Mouse (Mus musculus): ENCODE data around the gene Litaf.
"Not testable (repeated sequence)": the region's sequence is repeated elsewhere in the genome, so short reads cannot be mapped to it uniquely, and the experiment has no call there.

The Litaf gene

DNA sequence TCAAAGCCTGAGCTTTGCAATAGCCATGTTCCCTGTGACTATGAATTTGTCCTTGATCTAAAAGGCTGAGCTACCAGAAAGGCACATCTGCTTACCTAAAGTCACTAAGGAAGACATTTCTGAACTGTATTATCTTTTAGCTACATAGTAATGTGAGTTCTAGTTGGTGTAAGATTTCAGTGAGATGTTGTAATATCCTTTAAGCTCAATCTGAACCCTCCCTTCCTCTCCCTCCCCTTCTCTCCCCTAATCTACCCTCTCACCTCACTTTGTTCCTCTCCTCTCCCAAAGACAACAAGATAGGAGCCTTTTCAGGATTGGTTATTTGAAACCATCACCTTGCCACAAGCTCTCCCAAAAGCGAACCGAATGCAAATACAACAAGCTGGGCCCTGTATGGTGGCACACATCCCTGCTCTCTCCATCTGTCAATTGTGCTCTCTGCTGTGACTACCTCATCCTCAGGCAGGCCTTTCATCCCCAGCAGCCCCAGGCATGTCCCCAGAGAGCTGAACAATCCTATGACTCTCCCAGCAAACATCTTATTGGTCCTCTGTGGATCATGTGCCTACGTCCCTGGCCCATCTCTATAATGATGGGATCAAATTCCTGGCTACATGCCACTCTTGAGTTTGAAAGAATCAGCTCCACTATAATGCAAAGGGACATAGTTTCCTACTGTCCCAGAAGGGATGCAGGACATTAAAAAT, 44.4 kb downstream of the Litaf start:
- DNase-seq = no peak

DNA sequence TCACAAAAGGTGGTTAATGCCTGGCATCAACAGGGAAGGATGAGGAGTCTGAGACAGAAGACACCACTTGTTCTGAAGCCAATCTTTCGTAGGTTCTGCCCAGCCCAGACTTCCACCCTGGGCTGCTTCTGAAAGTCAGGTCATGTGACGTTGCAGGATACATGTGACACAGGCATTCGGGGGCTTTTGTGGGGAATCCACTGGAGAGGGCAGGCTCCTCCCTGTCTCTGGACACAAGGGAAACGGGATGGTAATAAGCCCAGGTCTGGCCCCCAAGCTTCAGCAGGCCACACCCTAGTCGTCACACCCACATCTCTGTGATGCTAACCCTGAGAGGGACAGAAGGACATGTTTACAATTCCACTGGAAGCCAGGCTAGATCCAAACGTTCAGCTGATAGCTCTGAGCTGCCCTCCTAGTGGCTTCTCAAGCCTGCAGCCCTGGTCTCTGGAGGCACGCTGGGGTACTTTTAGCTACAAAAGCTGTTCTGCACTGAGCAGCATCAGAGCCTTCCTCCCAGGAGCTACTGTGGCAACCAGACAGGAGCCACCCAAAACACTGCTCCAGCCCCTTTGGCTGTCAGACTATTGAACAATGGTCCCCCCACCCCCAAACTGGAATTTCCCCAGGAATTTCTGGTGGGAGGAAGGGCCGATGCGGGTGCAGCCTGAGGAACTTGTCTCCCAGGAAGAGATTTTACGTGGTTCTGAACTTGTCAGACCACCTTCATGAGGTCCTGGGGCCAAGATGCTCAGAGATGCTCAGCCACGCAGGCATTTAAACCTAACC, 48.0 kb downstream of the Litaf start:
- DNase-seq = no peak

DNA sequence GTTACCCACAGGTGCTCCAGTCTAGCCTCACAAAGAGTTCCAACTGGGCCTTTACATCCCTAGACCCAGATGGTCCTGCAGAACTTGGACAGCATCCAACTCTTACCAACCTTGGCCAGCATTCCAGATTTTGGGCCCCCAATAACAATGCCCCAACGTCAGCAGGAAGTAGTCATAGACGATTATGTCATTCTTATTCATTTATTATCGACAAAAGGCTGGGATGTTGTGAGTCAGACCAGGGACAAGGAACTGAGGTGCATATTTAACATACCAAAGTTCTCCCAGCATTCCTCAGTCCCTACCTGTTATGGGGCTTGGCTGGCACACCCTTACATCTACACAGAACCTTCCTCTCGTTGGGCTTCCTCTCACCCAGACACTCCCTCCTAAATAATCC, 49.6 kb downstream of the Litaf start:
- no peak for DNase-seq

DNA sequence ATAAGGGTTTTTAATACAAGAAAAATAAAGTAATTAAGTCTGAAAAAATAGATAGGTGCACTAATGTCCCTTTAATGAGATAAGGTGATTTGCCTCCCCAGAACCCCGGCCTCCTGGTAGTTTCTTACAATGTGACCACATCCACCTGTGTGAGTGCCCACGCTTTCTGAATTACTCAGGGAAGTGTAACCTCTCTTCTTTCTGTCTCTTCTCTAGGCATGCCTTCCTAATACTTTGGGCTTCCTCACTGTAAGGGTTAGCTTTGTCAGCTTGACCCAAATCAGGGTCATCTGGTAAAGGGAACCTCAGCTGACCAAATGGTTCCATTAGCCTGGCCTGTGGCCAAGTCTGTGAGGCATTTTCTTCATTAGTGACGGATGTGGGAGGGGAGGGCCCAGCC, 51.5 kb downstream of the Litaf start:
- DNase-seq = no peak

DNA sequence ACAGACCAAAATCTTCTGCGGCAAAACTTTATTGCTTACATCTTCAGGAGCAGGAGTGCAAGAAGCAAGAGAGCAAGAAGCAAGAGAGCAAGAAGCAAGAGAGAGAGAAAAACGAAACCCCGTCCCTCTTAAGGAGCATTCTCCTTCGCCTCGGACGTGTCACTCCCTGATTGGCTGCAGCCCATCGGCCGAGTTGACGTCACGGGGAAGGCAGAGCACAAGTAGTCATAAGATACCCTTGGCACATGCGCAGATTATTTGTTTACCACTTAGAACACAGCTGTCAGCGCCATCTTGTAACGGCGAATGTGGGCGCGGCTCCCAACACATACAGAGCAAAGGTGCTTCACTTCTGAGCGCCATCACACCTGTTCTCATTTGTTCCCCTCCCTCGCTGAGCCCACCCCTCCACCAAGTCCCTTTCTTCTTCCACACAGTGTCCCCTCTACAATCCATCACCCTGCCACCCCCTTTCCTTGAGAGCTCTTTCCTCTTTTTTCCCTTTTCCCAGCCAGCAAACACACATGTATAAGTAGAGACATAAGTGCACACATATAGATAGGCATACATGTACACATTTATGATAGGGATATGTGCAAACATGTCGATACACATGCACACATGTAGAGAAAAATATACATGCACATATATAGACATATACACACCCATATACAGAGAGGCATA, 52.4 kb downstream of the Litaf start:
- DNase-seq = not testable (repeated sequence)

DNA sequence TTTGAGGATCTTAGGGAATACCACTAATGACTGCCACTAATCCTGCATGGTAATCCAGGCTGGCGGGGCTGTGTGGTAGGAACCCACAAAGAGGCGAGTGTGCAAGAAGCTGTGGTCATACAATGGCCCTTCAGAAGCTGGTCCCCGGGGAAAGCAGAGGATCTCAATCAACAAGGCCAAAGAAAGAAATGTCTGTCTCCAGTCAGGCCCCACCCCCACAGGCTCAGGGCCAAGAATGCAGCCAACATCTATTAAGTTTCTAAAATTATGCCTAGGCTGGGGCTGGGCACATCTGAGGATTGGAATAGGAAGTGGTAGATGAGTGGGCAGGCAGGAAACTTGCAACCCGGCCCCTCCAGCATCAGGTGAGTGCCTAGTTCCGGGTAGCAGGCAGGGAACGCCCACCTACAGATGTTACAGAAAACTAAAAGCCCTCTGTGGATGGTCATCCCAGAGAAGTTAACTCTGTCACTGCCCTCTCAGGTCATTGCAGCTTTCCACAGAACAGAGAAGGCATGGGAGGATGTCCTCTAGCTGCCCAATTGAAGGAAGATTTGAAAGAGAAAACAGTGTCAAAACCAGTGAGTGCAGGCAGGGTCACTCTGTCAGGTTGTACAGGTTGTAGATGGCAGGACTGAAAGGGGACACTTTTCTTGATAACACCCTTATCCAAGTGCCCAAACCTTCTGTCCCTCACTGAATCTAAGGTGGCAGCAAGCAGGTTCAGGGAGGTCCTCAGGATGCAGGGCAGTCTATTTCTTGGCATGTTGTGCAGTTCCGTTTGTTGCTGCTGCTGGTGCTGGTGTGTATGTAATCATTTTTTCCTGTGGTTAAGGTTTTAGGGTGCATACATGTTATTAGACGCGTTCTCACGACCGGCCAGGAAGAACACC, 53.1 kb downstream of the Litaf start:
- DNase-seq = peak; percentile 35

DNA sequence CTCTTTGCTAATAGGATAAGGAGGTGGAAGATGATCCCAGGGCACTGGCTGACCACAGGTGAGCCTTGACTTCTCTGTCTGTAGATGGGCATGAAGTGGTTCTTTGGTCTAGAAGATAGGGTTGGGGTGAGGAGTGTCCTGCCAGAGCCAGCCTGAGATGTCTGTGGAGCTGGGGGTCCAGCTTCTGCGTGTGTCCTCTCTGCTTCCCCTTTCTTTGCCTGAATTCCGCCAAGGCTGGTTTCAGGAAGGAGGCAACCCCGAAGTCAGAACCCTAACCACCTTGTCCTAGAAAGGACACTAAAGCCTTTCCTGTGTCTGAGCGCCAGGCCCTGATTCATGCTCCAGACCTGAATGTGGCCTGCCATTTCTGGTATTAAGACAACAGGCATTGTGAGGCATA, 54.0 kb downstream of the Litaf start:
- DNase-seq = no peak

DNA sequence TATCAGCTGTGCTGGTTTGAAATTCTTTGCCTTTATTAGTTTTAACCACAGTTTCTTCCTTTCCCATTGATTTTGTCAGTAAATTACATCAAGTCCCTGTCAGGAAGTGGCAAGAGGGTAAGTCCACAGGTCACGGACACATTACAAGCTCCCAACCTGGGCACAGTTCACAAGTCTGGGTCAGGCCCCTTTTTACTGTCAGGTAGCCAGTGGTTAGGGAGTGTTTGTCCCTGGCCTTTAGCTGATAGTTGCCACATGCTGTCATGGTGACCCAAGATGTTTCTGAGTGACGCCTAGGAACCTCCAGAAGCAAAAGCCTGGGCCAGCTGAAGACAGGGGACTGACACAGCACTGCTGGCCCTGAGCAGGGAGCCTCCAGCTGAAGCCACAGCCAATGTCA, 54.8 kb downstream of the Litaf start:
- no peak for DNase-seq

DNA sequence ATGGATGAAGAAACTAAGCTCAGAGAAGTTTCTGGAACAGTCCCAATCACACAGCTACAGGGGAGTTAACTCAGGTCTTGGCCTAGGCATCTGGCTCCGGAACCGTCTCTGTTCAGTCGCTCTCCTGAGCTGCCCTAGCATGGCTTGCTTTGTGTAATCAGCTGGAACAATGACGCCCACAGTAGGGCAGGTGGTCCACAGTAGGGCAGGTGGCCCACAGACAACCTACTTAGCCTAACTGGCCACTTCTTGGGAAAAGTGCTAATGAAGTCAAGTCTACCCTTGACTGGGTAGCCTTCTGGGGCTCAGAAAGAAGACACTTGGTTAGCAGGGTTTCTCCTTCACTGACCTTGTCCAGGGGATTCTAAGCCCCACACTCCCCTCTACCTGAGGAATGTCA, 55.7 kb downstream of the Litaf start:
- no peak for DNase-seq

DNA sequence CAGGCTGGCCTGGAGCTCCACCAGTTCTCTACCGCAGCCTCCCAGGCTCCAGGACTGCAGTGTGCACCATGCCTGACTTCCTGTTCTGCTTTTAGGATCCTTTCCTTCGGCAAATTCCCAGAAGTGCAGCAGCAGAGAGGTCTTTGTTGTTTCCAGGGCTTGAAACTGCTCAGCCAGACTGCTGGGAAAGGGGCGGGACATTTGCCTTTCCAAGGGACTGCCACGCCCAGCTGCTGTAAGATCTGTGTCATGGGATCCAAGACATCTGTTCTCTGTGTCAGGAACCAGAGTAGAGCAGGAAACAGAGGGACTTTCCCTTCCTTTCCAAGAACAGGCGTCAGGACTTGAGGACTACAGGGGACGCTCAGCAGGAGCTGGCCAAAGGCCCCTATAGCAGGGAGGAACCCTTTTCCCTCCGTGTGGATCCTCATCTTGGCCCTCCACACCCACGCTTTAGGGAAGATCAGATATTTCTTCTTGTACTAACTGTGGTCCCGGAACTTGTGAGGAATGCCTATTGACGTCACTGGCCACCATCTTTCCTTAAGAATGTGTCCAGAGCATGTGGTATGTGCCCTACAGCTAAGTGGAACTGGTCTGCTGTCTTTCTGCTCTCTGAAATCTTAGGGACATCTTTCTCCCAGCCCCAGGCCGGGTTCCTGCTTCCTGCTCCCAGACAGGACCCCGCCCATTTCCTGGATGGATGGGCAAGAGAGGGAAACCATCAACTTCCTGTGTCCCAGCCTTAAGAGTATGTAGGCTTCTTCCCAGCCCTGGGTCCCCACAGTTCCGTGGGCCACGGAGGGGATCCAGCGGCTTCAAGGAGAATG, 57.6 kb downstream of the Litaf start:
- no peak for DNase-seq

DNA sequence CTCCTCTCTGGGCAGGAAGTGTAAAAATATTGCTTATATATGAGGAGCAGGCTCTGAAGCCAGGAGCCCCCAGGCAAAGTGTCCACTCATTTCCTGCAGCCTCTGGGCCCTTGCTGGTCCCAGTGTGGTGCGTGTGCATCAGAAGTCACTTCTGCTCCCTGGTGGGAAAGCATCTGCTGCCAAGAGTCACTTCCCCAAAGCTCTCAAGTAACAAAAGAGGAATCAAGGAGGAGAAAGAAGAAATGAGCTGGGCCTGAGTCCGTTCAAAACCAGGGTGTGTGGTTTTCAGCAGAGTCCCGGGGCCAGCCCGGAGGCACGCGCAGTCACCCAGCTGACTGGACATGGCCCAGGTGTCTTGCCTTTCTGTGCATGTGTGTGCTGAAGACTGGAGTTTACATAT, 59.9 kb downstream of the Litaf start:
- no peak for DNase-seq

DNA sequence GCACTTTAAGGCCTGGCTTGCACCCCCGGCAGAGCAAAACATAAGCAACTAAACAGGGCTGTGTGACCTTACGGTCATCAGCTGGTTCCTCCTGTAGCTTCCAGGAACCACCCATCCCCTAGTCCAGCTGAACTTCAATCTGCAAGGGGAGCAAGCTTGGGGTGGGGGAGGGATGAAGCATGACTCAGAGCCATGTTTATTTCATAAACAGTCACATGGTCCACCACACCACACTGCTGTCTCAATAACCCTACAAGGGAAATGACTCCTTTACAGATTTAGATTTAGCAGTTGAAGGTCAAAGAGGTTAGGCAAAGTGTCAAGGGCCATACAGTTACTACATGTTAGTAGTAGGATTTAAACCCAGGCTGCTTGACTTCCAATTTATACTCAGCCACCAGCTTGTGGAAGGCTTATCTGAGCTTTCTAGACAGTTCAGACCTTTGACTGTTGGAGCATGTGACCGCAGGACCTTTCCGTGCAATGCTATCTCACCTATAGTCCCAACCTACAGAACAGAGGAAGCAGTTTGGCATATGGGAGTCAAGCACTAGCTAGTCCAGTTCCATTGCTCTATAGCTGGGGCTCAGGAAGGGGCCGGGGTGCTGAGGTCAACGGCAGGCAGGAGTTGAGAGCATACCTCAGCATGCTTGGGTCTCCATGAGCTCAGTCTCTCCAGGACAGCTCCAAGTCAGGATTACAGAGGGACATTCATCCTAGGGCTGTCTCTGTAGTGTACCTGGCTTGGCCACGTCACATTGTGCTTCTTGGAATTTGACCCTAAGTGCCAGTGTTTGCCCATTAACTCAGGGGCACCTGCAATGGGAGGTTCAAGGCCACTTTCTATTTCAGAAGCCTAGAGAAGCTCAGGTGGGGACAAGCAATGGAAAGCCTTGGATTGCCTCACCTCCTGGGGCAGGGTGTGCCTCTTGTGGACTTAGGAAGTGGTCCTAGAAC, 64.0 kb downstream of the Litaf start:
- DNase-seq = no peak

DNA sequence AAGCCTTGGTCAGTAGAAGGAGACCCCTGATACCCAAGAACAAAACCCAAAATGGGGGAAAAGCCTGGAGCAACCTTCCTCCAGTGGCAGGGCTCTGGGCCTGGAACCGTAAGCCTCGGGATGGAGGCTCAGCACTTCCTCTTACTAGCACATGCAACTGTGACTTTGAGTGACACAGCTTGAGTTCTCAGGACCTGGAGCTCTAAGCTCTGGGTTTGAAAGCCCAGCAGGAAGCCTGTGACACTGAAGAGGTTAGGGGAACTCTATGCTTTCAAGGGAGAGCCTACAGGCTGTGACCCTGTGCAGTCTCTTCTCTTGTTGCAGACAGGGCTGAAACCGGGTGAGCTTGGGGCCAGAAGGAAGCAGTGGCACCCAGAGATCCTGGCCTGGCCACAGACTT, 66.1 kb downstream of the Litaf start:
- DNase-seq = no peak

DNA sequence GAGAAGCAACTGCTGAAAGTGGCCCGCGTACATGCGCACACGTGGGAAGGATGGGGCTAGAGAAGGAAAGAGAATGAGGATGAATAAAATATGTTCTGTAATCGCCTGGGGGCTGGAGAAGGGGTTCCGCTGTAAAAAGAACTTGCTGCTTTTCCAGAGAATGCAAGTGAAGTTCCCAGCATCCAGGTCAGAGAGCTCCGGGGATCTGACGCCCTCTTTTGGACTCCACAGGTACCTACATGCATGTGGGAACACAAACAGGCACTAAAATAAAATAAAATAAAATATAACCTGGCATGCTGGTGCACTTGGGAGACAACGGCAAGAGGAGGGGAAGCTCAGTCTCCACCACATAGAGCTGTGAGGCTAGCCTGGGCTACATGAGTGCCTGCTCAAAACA, 67.7 kb downstream of the Litaf start:
- DNase-seq = no peak

DNA sequence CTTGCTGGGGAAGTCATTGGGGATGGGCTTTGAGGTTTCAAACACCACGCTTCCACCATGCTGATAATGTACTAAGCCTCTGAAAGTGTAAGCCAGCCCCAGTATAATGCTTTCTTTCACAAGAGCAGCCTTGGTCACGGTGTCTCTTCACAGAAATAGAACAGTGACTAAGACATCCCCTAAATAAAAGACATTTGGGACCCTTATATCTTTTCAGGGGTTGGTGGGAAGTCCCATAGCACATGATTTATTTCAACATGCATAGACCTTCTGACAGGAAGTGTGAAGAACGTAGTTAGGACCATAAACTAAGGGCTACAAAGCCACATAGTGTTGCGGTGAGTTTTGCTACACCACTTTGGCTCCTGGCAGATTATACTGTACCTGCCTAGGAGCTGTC, 69.4 kb downstream of the Litaf start:
- no peak for DNase-seq

DNA sequence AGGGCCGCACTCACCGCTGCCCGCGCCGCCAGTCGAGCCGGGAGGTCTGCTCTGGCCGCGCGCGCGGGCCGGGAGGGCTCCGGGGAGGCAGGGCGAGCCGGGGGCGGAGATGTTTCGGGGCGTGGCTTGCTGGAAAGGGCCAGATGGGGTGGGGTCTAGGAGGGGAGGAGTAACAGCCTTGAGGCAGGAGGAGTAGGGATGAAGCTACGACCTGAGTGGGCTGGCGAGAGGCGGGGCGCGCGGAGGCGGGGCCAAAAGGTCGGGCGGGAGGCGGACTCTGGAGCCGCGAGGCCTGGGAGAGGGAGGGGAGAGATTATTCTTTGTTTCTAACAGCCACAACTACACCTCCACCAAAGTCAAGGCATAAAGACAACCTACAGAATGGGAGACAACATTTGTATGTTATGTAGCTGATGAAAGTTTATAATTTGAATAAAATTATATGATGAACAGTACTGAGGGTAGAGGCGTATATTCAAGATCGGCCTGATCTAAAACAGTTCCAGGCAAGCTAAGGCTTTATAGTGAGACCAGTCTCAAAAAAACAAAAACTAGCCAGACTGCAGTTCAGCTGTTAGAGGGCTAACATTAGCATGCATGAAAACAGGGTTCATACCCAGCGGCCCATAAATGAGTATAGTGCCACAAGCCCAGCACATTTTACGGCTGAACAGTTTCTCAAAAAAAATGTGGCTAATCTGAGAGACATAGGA, 72.8 kb downstream of the Litaf start:
- peak; percentile 51 for DNase-seq

DNA sequence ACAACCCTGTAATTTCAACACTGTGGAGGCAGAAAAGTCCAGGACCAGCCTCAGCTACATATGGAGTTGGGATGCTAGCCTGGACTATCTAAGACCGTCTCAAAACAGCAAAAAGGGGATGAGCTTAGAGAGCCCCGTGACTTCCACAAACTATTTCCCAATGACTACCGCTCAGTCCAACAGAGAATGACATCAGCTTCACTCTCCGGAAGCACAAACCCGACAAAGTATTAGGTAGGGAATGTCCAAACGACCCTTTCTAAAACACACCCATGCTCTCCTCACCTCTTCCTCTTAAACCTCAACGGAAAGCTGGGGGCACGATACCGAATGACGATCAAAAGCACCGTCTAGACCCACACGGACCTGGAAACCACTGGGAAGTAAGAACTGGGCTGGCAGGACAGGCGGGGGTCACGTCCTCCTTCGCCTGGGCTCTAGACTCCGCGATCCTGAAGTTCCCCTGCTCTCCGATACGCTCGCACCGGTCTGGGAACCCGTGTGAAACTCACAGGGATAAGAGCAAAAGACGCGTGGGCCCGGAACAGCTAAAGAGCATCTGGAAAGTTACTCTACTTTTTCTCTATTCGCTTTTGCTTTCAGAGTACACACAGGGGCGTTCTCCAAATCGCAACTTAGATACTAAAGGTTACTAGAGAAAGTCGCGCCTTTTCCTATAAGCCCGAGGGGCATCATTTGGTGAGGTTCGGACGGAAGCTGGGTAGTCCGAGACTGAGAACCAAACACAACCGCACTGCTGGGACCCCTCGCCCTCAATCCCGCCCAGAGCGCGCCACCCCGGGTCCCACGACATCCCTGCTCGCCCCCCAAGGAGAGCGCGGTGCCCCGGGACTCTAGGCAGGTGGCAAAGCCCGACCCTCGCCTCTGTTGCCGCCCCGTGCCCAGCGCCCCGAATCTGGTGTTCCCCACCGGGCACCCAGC, 73.6 kb downstream of the Litaf start:
- DNase-seq = no peak

DNA sequence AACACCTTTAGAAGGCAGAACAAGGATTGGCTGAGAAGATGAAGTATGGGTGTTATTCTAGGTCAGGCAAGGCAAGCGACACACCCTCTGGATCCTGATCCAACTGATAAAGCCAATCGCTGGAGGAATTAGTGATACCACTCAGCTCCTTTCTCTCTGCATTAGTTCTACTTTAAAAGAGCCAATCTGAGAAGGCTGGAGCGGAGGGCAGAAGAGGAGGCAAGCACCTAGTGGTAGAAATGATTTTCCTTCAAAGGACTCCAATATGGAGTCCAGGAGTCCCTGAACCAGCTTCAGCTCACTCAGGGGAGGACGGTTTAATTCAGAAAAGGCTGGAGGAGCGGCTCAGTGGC, 74.2 kb downstream of the Litaf start:
- no peak for DNase-seq

DNA sequence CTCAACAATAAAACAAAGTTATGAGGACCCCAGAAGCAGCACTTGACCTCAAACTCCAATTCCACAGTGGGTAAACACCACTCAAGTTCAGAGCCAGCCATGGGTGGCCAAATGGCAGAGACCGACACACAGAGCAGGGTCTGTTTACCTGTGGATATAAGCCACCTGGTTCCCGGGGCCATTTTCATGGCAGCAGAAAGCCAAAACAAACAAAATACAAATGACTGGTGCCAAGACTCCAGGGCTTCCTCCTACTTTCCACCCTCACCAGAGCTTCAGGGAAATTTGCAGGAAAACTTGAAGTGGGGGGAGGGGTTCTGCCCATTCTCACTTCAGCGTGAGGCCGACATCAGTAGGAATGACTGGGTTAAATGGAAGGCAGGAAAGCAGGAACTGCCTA, 75.2 kb downstream of the Litaf start:
- DNase-seq = no peak

Data from cerebellum, adult 9-10 months (tissue).